Mouse (Mus musculus) adrenal gland, postnatal 0 days (tissue): ENCODE measurements around the gene Jak3. TPM values are rescaled to one million over a fixed set of nuclear protein-coding genes. Genes with fewer than 3 reads are reported as not detected.

Experiments used
- microRNA-seq: library from miRNA; unstranded; fragments of <30 nt; microRNA quantifications from one replicate; pipeline ENCODE4, GENCODE M21; 2016; ENCODE audit warnings: borderline replicate concordance; ENCODE audit not compliant: insufficient number of aligned reads
- polyA plus RNA-seq: library from polyadenylated mRNA; unstranded; fragments of >200 nt; fragmentation: Nextera tagmentation; extraction: Ambion mirVana; gene quantifications from 2 replicates; pipeline ENCODE4 v1.2.1, GENCODE M21; 2015

Jak3 gene
- polyA plus RNA-seq: 2.7 and 6.0 TPM in 2 replicates

DNA sequence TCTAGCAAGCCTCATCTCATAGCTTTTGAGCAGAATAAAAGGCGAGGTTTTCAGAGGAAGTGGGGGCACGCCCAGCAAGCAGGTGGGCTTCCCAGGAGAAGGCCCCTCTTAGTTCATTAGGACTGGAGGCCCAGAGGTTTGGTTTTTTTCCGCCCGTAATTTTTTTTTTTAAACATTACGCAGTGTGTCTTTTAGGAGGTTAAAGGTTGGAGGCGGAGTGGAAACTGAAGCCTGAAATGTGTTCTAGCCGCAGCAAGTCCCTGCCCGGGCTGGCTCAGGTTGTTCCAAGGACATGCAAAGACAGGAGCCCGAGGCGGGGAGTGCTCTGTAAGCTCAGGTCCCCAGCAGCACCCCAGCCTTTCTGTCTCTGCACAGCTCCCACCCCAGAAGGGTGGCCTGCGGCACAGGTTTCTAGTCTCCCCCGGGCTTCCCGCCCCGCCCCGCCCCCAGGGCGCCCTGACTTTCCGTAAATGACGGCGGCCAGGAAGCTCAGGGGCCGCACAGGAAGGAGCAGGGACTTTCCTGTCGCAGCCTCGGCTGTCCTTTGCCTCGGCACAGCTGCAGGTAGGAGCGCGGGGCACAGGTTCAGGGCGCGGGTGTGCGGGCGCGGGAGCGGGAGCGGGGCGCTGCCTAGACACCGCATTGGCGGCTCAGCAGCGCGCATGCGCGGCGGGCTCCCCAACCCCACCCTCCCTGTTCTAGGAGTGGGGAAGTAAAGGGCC lies at the start of gene Jak3:
Gene Jak3, plus strand, starts transcription at position 277 of the 722 bp plus-strand sequence.

DNA sequence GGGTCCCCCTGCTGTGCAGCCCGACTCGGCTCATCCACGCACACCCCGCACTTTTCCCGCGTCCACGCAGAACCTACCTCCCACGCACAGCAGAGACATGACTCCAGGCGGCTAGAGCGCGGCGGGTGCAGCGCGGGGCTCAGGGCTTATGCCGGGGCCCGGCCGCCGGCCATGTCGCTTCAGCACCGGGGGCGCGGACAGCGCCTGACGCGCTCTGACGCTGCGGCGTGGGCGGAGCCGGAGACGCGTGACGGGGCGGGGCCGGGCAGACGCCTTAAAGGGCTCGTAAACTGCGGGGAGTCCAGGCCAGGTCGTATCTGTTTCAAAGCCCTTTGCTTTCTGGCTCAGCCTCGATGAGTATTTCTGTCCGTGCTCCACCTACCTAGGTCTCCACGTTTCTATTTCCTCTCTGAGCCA lies 4.5 kb upstream of the Jak3 start, which contains the start of gene Unc13a:
Gene Unc13a, minus strand, starts transcription at position 209 of the 417 bp plus-strand sequence.

DNA sequence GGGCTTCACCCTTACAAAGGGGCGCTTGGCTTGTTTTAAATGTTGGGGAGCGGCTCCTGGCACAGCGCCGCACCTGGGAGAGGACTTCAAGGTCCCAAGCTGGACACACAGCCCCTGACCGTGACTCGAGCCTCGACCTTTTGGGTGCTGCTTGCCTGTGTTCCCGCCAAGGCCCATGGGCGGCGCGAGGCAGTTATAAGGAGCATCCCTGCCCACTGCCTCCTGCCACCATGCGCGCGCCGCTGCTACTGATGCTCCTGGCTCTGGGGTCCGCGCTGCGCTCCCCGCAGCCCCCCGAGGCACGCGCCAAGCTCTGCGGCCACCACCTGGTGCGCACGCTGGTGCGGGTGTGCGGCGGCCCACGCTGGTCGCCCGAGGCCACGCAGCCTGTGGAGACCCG lies 12.9 kb downstream of the Jak3 start, which contains the start of gene Insl3:
Gene Insl3, plus strand, starts transcription at position 187 of the 400 bp plus-strand sequence.

DNA sequence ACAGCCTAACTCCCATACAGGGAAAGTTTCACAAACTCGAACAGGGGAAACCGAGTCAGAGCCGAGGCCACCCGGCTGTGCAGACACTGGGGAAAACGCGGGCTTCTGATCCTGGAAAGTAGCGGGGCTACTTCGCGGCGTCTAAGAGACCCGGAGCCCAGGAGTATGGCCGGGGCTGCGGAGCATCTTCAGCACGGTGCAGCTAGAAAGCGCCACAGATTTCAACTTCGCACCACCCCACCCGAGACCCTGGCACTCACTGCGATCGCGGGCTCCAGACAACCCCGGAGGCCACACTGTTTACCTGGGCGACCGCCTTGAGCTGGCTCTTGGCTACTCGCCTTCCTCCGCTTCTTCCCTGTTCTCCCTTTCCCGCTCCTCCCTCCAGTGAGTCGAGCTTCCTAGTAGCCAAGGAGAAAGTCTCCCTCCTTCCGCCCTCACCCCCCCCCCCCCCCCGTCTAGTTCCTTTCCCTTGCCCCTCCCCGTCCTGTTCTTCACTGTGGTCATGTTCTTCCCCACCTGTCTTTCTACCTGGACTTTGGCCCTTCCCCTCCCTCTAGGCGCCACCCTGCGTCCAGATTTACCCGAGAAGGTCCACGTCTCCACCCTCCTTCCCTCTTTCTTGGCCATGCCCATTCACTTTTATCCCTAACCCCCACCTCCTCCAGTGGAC lies 25.5 kb downstream of the Jak3 start, which contains the start of gene B3gnt3:
Gene B3gnt3, minus strand, starts transcription at position 376 of the 673 bp plus-strand sequence.

DNA sequence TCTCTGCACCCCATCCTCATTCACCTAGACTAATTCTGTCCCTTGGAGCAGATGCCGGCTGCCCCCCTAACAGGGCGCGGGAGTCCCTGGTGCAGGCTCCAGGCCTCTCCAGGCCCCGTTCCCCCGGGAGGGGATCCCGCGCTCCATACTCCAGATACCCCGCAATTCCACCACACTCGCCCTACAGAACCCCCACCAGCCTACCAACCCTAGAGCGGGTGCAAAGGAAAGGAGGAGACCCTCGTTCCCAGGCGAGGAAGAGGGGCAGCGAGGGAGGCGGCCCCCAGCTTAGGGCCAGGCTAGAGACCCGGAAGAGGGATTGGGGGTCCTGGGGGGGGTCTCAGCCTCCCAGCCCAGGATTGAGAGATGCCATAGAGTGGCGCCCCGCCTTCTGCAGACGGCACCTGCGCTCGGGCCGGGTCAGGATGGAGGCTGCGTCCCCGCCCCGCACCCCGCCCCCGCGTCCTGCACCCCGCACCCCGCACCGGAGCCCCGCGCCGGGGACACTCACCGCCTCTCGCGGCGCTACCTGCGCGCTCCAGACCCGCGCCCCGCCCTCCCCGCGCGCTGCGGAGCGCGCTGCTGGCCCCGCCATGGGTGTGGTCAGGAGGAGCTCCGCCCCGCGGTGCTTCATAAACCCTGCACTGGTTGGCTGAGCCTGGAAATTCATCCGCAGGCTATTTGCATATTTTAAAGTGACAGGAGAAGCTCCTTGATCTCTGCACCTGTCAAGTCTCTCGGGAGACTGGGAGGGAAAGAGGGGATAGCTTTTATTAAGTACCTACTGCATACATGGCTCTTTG lies 49.2 kb downstream of the Jak3 start, which contains the start of gene Fcho1:
Gene Fcho1, minus strand, starts transcription at position 595 of the 803 bp plus-strand sequence.

Small RNA genes lying within 50 kb of the gene (microRNA-seq; reads per million reads assigned to microRNA genes)
- not detected for gene Mir6769b

Other genes starting within 250 kb of the Jak3 start
- gene Abhd8, start 212.6 kb upstream of the Jak3 start, polyA plus RNA-seq: 65.5 and 72.8 TPM in 2 replicates
- 169 and 185 TPM in 2 replicates for gene Mrpl34, start 211.3 kb upstream of the Jak3 start, polyA plus RNA-seq
- gene Dda1, start 207.1 kb upstream of the Jak3 start, polyA plus RNA-seq: 75.4 and 78.6 TPM in 2 replicates
- 3.3 and 4.4 TPM in 2 replicates for gene Ano8, start 190.3 kb upstream of the Jak3 start, polyA plus RNA-seq
- 9.8 and 11.8 TPM in 2 replicates for gene Gtpbp3, start 188.2 kb upstream of the Jak3 start, polyA plus RNA-seq
- gene Plvap, start 164.5 kb upstream of the Jak3 start, polyA plus RNA-seq: 65.2 and 131 TPM in 2 replicates
- gene Ccdc194, start 150.6 kb upstream of the Jak3 start, polyA plus RNA-seq: not detected in 2 replicates
- 85.3 and 125 TPM in 2 replicates for gene Bst2, start 138.8 kb upstream of the Jak3 start, polyA plus RNA-seq
- 141 TPM in 2 replicates for gene Mvb12a, start 133.4 kb upstream of the Jak3 start, polyA plus RNA-seq
- gene Tmem221, start 117.4 kb upstream of the Jak3 start, polyA plus RNA-seq: 7.8 and 15.0 TPM in 2 replicates
- 0.24 and 0.70 TPM in 2 replicates for gene Nxnl1, start 109.7 kb upstream of the Jak3 start, polyA plus RNA-seq
- gene Slc27a1, start 107.4 kb upstream of the Jak3 start, polyA plus RNA-seq: 38.9 and 85.2 TPM in 2 replicates
- gene Pgls, start 84.1 kb upstream of the Jak3 start, polyA plus RNA-seq: 274 and 329 TPM in 2 replicates
- gene Fam129c, start 78.6 kb upstream of the Jak3 start, polyA plus RNA-seq: 0.90 and 1.8 TPM in 2 replicates
- 53.2 and 58.1 TPM in 2 replicates for gene Colgalt1, start 65.3 kb upstream of the Jak3 start, polyA plus RNA-seq
- 2.3 and 2.9 TPM in 2 replicates for gene Unc13a, start 4.5 kb upstream of the Jak3 start, polyA plus RNA-seq
- 0.65 and 2.0 TPM in 2 replicates for gene Insl3, start 12.9 kb downstream of the Jak3 start, polyA plus RNA-seq
- gene B3gnt3, start 25.5 kb downstream of the Jak3 start, polyA plus RNA-seq: 2.2 and 4.1 TPM in 2 replicates
- gene Fcho1, start 49.4 kb downstream of the Jak3 start, polyA plus RNA-seq: 5.1 and 6.2 TPM in 2 replicates
- 5.3 and 5.6 TPM in 2 replicates for gene Zfp709, start 205.7 kb downstream of the Jak3 start, polyA plus RNA-seq
- 2.7 and 3.2 TPM in 2 replicates for gene Zfp882, start 232.3 kb downstream of the Jak3 start, polyA plus RNA-seq
- gene Zfp617, start 232.3 kb downstream of the Jak3 start, polyA plus RNA-seq: 17.0 and 21.5 TPM in 2 replicates